Mouse (Mus musculus) liver, adult 2 months (tissue): ENCODE measurements around the gene Ngfr.

Experiments used
- CTCF ChIP-seq: fragments of 200-500 bp; IDR thresholded peaks from 2 replicates; pipeline ENCODE4 v1.5.1; 2011; ENCODE audit warnings: low read depth, low read length, control low read depth
- POLR2A ChIP-seq: fragments of 200-500 bp; IDR thresholded peaks from 2 replicates; pipeline ENCODE4 v1.6.1; 2011; ENCODE audit warnings: low read length, control low read depth; ENCODE audit not compliant: insufficient read depth; ENCODE audit errors: extremely low read depth

DNA sequence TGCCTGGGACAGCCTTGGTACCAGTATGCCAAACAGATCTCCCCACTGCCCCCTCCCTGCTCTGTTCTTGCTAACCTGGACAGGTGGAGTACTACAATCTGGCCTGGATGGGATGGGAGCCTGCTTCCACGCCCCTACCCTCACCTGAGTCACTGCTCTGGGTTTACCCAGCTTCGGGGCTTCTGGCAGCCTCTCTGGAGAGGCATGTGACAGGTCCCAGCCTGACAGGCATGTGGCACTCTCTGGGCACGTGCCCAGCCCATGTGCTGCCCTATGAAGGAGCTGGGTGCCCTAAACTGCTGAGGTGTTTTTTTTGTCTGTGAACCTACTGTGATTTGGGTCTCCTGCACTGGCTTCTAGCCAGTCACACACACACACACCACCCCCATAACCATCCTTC, 26.8 kb downstream of the Ngfr start:
- TF ChIP-seq CTCF (no peak), POLR2A (no peak)
